Mouse (Mus musculus) heart, postnatal 0 days (tissue): ENCODE results near the gene Ankrd36. TPM values are rescaled to one million over a fixed set of nuclear protein-coding genes. Genes with fewer than 3 reads are reported as not detected.

Experiments
- ATAC-seq: fragments of 200-750 bp; cut with Nextera tagmentation; 2 replicates; pipeline ENCODE4 v1.8.0; 2017; ENCODE audit warnings: low read depth, moderate number of reproducible peaks, moderate library complexity; ENCODE audit not compliant: insufficient read depth
- DNase-seq: peaks from one replicate; pipeline ENCODE4 v3.0.0-alpha.2; 2016; ENCODE audit warnings: low spot score
- H3K27ac ChIP-seq: fragments of 300-500 bp; sonication (generic); 2 replicates; pipeline ENCODE4 v1.5.1; 2014; ENCODE audit warnings: low read depth, mild to moderate bottlenecking
- H3K27me3 ChIP-seq: fragments of 300-500 bp; sonication (generic); 2 replicates; pipeline ENCODE4 v1.6.1; 2014; ENCODE audit warnings: low read length, mixed read lengths; ENCODE audit not compliant: control insufficient read depth, insufficient read depth
- H3K36me3 ChIP-seq: fragments of 300-500 bp; sonication (generic); replicated peaks from 2 replicates; pipeline ENCODE4 v1.6.1; 2014; ENCODE audit warnings: low read length, mixed read lengths; ENCODE audit not compliant: control insufficient read depth, insufficient read depth
- H3K4me1 ChIP-seq: fragments of 300-500 bp; sonication (generic); 2 replicates; pipeline ENCODE4 v1.6.1; 2014; ENCODE audit warnings: antibody characterized with exemption; ENCODE audit not compliant: control insufficient read depth, insufficient read depth
- H3K4me2 ChIP-seq: fragments of 300-500 bp; sonication (generic); 2 replicates; pipeline ENCODE4 v1.6.1; 2014; ENCODE audit warnings: low read depth, mild to moderate bottlenecking, low read length, moderate library complexity
- H3K4me3 ChIP-seq: fragments of 300-500 bp; sonication (generic); 2 replicates; pipeline ENCODE4 v1.5.1; 2014; ENCODE audit warnings: low read depth, low read length
- H3K9ac ChIP-seq: fragments of 300-500 bp; sonication (generic); replicated peaks from 2 replicates; pipeline ENCODE4 v1.6.1; 2014; ENCODE audit warnings: low read depth, low read length, mixed read lengths
- H3K9me3 ChIP-seq: fragments of 300-500 bp; sonication (generic); replicated peaks from 2 replicates; pipeline ENCODE4 v1.6.1; 2016; ENCODE audit warnings: low read length; ENCODE audit not compliant: control insufficient read depth
- CTCF ChIP-seq: IDR thresholded peaks from 2 replicates; pipeline ENCODE4 v1.5.1; 2016; ENCODE audit warnings: antibody characterized with exemption, control low read depth, low read depth
- EP300 ChIP-seq: IDR thresholded peaks from 2 replicates; pipeline ENCODE4 v1.6.1; 2016; ENCODE audit warnings: antibody characterized with exemption, low read depth
- WGBS: fragments of 180-500 bp; shearing (Covaris S2); extraction: QIAGEN DNeasy Blood & Tissue Kit; methylation state at CpG from one replicate; pipeline ENCODE4 v1.1.7; 2014; 5-methylcytosine and 5-hydroxymethylcytosine counted together
- polyA plus RNA-seq: library from polyadenylated mRNA; unstranded; fragments of >200 nt; fragmentation: Nextera tagmentation; extraction: Ambion mirVana; gene quantifications from 2 replicates; pipeline ENCODE4 v1.2.1, GENCODE M21; 2015
- total RNA-seq: library from RNA; depleted of rRNA; stranded (reverse); fragments of >200 nt; gene quantifications from 2 replicates; pipeline ENCODE4 v1.2.3, GENCODE M21; 2014; ENCODE audit warnings: low replicate concordance

The Ankrd36 gene
- total and polyA plus RNA-seq, 2 experiments from 2014 or later: not detected

DNA sequence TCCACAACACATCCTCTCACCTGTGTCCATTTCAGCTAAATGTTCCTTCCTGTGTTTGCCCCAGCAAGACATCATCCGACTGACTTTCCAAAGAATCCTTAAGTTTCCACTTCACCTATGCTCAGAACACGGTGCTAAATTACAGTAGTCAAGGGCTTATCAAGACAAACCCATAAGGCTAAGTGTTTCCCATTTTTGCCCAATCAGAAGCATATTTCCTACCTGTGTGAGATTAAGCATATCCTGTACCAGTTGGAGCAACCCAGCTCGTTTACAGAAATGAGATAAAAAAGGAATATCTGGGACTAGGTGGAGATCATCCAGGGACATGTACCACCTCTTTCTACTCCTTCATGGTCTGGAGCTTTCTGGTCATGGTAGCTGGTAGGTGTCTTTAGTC, 22.8 kb upstream of the Ankrd36 start:
- ATAC-seq (no peak), DNase-seq (no peak)
- TF ChIP-seq CTCF: no peak
- TF ChIP-seq EP300: no peak
- WGBS: 68% methylated on average over 3 of the region's 3 CpGs
- Histone ChIP-seq H3K36me3 (no peaks in the 10 kb centered on the region), H3K9me3 (0 out of 2 replicates have a peak, but pooled peaks cover 4% of the 10 kb centered on the region), H3K27ac (no peak overlapping the region), H3K27me3 (no peaks in the 10 kb centered on the region), H3K4me1 (0 out of 2 replicates have a peak, but pooled peaks cover 4% of the 10 kb centered on the region), H3K9ac (no peak overlapping the region), H3K4me2 (no peak overlapping the region), H3K4me3 (no peak overlapping the region)

DNA sequence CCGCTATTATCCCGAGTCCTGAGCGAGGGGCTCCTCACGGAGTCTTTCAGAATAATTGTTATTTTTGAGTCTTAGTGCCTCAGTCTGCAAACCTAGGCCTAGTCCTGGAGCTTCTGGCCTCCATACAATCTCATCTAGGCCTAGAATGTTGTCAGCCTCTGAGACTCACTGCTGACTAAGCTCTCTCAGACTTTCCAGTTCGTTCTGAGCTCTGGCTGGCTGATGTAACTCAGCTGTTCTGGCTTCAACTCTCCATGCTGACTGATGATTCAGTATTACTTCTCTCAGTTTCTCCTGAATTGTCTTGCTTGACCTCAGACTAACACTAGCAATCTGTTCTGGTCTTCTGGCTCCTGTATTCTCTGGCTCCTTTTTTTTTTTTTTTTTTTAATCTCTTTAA, 18.1 kb upstream of the Ankrd36 start:
- Histone ChIP-seq H3K36me3 (no peaks in the 10 kb centered on the region), H3K4me3 (no peak overlapping the region), H3K27me3 (no peaks in the 10 kb centered on the region), H3K27ac (no peak overlapping the region), H3K4me1 (no peaks in the 10 kb centered on the region), H3K4me2 (no peak overlapping the region), H3K9me3 (0 out of 2 replicates have a peak, but pooled peaks cover 4% of the 10 kb centered on the region), H3K9ac (no peak overlapping the region)
- no peak for ATAC-seq
- TF ChIP-seq CTCF (no peak), EP300 (no peak)
- no peak for DNase-seq
- WGBS: 88% methylated on average over 5 of the region's 5 CpGs

DNA sequence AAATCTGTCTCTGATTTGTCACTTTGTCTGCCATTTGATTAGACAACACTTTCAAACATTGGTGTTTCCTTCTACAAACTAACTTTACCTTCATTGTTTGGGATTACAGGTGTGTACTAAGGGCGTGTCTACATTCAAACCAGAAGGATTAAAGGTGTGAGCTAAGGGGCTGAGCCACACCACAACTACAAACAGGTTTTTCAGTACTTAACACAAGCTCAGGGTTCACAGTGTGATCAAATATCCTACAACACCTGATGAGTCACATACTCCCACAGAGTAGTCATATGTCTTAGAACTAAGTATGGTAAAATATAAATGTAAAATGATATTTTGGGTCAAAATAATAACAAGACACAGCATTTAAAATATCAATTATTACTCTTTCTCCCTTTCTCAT, 17.6 kb upstream of the Ankrd36 start:
- Histone ChIP-seq H3K4me2 (no peak overlapping the region), H3K27ac (no peak overlapping the region), H3K4me1 (no peaks in the 10 kb centered on the region), H3K9ac (no peak overlapping the region), H3K9me3 (0 out of 2 replicates have a peak, but pooled peaks cover 4% of the 10 kb centered on the region), H3K27me3 (no peaks in the 10 kb centered on the region), H3K4me3 (no peak overlapping the region), H3K36me3 (no peaks in the 10 kb centered on the region)
- no peak for TF ChIP-seq EP300
- TF ChIP-seq CTCF: no peak
- ATAC-seq: no peak
- no peak for DNase-seq
- 62% methylated on average over 1 of the region's 1 CpGs for WGBS

DNA sequence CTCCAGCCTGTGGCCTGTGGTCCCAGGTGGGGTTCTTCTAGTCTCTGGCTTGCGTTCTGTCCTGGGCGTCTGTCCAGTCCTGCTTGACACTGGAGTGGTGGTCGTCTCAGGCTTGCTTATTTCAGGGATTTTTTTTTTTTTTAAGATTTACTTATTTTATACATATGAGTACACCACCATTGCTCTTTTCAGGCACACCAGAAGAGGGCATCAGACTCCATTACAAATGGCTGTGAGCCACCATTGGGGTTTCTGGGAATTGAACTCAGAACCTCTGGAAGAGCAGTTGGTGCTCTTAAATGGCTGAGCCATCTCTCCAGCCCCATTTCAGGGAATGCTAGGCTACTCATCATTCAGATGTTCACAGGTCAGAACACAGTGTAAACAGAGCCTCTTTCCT, 9.2 kb upstream of the Ankrd36 start:
- Histone ChIP-seq H3K9me3 (no peaks in the 10 kb centered on the region), H3K4me3 (no peak overlapping the region), H3K4me1 (no peaks in the 10 kb centered on the region), H3K27ac (no peak overlapping the region), H3K27me3 (no peaks in the 10 kb centered on the region), H3K36me3 (no peaks in the 10 kb centered on the region), H3K9ac (no peak overlapping the region), H3K4me2 (no peak overlapping the region)
- WGBS: 55% methylated on average over 3 of the region's 3 CpGs
- no peak for DNase-seq
- ATAC-seq: no peak
- TF ChIP-seq CTCF: no peak
- TF ChIP-seq EP300: no peak

DNA sequence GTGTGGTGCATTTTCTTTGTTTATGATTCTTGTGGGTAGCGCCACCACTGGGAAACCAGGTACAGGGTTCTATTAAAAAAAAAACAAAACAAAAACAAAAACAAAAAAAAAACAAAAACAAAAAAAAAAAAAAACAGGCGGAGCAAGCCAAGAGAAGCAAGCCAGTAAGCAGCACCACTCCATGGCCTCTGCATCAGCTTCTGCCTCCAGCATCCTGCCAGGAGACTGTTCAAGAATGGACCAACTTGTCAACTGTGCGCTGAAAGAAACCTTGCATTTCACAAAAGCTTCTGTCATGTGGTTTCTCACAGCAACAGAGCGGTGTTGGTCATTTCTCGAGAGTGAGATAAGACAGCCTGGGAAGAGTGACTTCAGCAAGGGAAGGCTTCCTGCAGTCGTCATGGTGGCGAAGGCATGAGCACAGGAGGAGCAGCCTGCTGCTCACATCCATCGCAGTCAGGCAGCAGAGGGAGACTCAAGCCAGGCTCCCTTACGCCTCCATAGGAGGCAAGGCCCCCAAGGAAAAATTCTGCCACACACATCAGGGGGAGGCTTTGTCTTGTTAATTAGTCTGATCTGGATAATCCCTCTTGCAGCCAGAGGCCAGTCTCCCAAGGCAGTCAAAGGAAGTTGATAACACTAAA, 6.7 kb upstream of the Ankrd36 start:
- TF ChIP-seq EP300 (no peak), CTCF (no peak; the same call in 1 of the 2 replicates)
- no peak overlapping the region for H3K4me3 ChIP-seq
- no peaks in the 10 kb centered on the region for H3K4me1 ChIP-seq
- DNase-seq (no peak), ATAC-seq (peak; percentile 33; the same call in 1 of the 2 replicates)
- no peak overlapping the region for H3K27ac ChIP-seq
- no peaks in the 10 kb centered on the region for H3K36me3 ChIP-seq
- H3K4me2 ChIP-seq: no peak overlapping the region
- no peaks in the 10 kb centered on the region for H3K9me3 ChIP-seq
- no peak overlapping the region for H3K9ac ChIP-seq
- WGBS: 22% methylated on average over 8 of the region's 9 CpGs
- no peaks in the 10 kb centered on the region for H3K27me3 ChIP-seq

DNA sequence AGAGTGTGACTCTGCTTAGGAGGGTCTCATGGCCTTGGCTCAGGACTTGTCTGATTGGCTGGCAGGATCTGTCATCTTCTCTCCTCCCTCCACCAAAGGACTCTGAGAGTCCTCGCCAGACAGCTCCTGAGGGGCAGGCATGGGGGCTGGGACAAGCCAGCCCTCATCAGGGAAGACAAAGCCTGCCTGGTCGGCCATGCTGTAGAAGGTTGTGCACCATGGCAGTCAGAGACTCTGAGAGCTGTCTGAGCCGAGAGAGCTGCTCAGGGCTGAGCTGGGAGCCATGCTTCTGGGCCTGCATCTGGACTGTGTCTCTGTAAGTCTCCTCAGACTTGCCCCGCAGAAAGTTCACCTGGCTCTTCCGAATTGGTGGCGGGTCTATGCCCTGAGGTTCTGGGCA, 5.6 kb upstream of the Ankrd36 start:
- Histone ChIP-seq H3K4me1 (no peaks in the 10 kb centered on the region), H3K9me3 (no peaks in the 10 kb centered on the region), H3K4me3 (no peak overlapping the region), H3K9ac (no peak overlapping the region), H3K27me3 (no peaks in the 10 kb centered on the region), H3K36me3 (no peaks in the 10 kb centered on the region), H3K4me2 (no peak overlapping the region), H3K27ac (no peak overlapping the region)
- 69% methylated on average over 6 of the region's 6 CpGs for WGBS
- TF ChIP-seq EP300 (no peak), CTCF (no peak)
- ATAC-seq (no peak), DNase-seq (no peak)
